9 mouse cellular contexts compared by ENCODE assay signal in genomic region chr3:108154656-108155055, GRCm38 (mm10). TPM values are rescaled to one million over a fixed set of nuclear protein-coding genes. Genes with fewer than 3 reads are reported as not detected.
DNase-seq lines count a peak whose midpoint lies in the region; ATAC-seq and TF ChIP-seq lines count a peak whose summit lies in the region.
"Had no signal": no experiment of that assay in that cellular context is flagged by ENCODE, and none has a peak within 500 bp of the region (broad histone marks: within the 10 kb centered on the region; RNA-seq: fewer than 3 reads in every experiment).

Gpr61 (minus strand) TSS chr3:108154882.

- H3K27me3 ChIP-seq in midbrain, embryonic 15.5 days (replicated peaks): no peaks in the 10 kb centered on the region
- no peaks in the 10 kb centered on the region for H3K27me3 ChIP-seq in heart, adult 2 months (ENCODE audit: control insufficient read depth, insufficient read depth, low read length)

- WGBS in midbrain, embryonic 15.5 days: 45% methylated on average over 4 of the region's 4 CpGs
- 49% methylated on average over 4 of the region's 4 CpGs for WGBS in heart, adult 2 months

- no peaks in the 10 kb centered on the region for H3K36me3 ChIP-seq in midbrain, embryonic 15.5 days (replicated peaks)
- H3K36me3 ChIP-seq in heart, adult 2 months (ENCODE audit: control insufficient read depth, insufficient read depth, low read length): no peaks in the 10 kb centered on the region
- H3K36me3 ChIP-seq: liver, embryonic 12.5 days had no signal

- peak within 1 kb of the TSS; percentile 44 for H3K4me2 ChIP-seq in midbrain, embryonic 15.5 days
- H3K4me2 ChIP-seq: liver, embryonic 12.5 days had no signal

- TF ChIP-seq CTCF in layer of hippocampus, adult 2 months (conservative IDR thresholded peaks at IDR 0.05): no peak
- no peak for TF ChIP-seq CTCF in heart, adult 2 months (IDR thresholded peaks at IDR 0.05)

- no peak for TF ChIP-seq EP300 in heart, adult 2 months (IDR thresholded peaks at IDR 0.05; ENCODE audit: insufficient read depth, low read depth, low read length)

- no peak for TF ChIP-seq POLR2A in heart, adult 2 months (IDR thresholded peaks at IDR 0.05; ENCODE audit: insufficient read depth, low read depth, low read length)

- peak within 1 kb of the TSS; percentile 93 for H3K27ac ChIP-seq in layer of hippocampus, adult 2 months
- H3K27ac ChIP-seq in midbrain, embryonic 15.5 days: peak within 1 kb of the TSS; percentile 61; the same call in 1 of the 2 replicates
- H3K27ac ChIP-seq in heart, adult 2 months: no peak within 1 kb of the TSS
- H3K27ac ChIP-seq: liver, embryonic 12.5 days had no signal

- intact Hi-C loops in heart, adult 2 months (cut with DNase I): no loop called here

- no peaks in the 10 kb centered on the region for H3K79me2 ChIP-seq in heart, adult 2 months (replicated peaks; ENCODE audit: control insufficient read depth, insufficient read depth, low read length)

- peaks cover 19% of the 10 kb centered on the region for H3K4me1 ChIP-seq in midbrain, embryonic 15.5 days
- no peaks in the 10 kb centered on the region for H3K4me1 ChIP-seq in heart, adult 2 months (ENCODE audit: control insufficient read depth, insufficient read depth, low read length)

- ATAC-seq in midbrain, embryonic 15.5 days (replicated peaks): peak; percentile 61
- ATAC-seq: liver, embryonic 12.5 days had no signal

- peak within 1 kb of the TSS; percentile 48 for H3K9ac ChIP-seq in midbrain, embryonic 15.5 days
- H3K9ac ChIP-seq in heart, adult 2 months (ENCODE audit: low read depth, low read length): no peak within 1 kb of the TSS
- H3K9ac ChIP-seq: liver, embryonic 12.5 days had no signal

- DNase-seq in cerebellum, adult 8-10 months: peak; percentile 25
- peak; percentile 40 to 44 for DNase-seq in cerebellum, postnatal 36 days
- DNase-seq in layer of hippocampus, adult 2 months (ENCODE audit: low spot score in 2 of 2): peak; percentile 75 to 83
- DNase-seq in adrenal gland, postnatal 10 days: no peak
- DNase-seq in heart, adult 2 months: no peak
- DNase-seq in yolk sac, embryonic 10.5 days (ENCODE audit: low spot score): no peak

- H3K4me3 ChIP-seq in layer of hippocampus, adult 2 months: peak within 1 kb of the TSS; percentile 72
- peak within 1 kb of the TSS; percentile 38 for H3K4me3 ChIP-seq in midbrain, embryonic 15.5 days
- H3K4me3 ChIP-seq in heart, adult 2 months: no peak within 1 kb of the TSS
- H3K4me3 ChIP-seq: liver, embryonic 12.5 days had no signal

- H3K9me3 ChIP-seq in midbrain, embryonic 15.5 days: no peaks in the 10 kb centered on the region
- H3K9me3 ChIP-seq: liver, embryonic 12.5 days had no signal

RNA-seq across cellular contexts. Expression of gene Gpr61, which starts in this region (rescaled TPM):
- total RNA-seq in layer of hippocampus, adult 2 months (2021): 10 to 100 TPM; 17.3 to 18.0 TPM
- polyA plus RNA-seq in midbrain, embryonic 15.5 days (2015; fragmentation: Nextera tagmentation; extraction: Ambion mirVana): 5.2 and 5.7 TPM in 2 replicates
- under 1 TPM; 0.15 to 0.48 TPM for total RNA-seq in adrenal gland, postnatal 10 days (2021)
- not detected for total RNA-seq in heart, adult 2 months (2021)
- 0.04 TPM in 1 of 2 replicates, not detected in the other for polyA plus RNA-seq in heart, adult 2 months (2012; rRNA removed)
- total RNA-seq: common myeloid progenitor, adult 5-6 weeks had no signal

Comparison
In these comparisons a context has a peak if more than half of its experiments do, and no peak if none do; other contexts are left out.
1. RNA of gene Gpr61 (total RNA-seq): 17.3 to 18.0 TPM in layer of hippocampus, adult 2 months; 0.15 to 0.48 TPM in adrenal gland, postnatal 10 days and not detected in heart, adult 2 months; every median in the first group is over 10 times any median in the second.
2. DNase-seq: peak in cerebellum, adult 8-10 months (single experiment), cerebellum, postnatal 36 days (2 of 2) and layer of hippocampus, adult 2 months (2 of 2); none in adrenal gland, postnatal 10 days (single experiment), heart, adult 2 months (0 of 2) and yolk sac, embryonic 10.5 days (single experiment).